Mouse (Mus musculus): ENCODE data around the gene Fbxl18.

Fbxl18 gene

GRCm38 (mm10) chr5:142882471-142882870 is 12.8 kb downstream of the Fbxl18 start:
- TF ChIP-seq NANOG (IDR thresholded peaks at IDR 0.05; ENCODE audit: borderline replicate concordance, low read length), result no peak
- no peak for TF ChIP-seq CTCF (conservative IDR thresholded peaks at IDR 0.05; ENCODE audit: low read length)
- no peak for TF ChIP-seq POU5F1 (IDR thresholded peaks at IDR 0.05; ENCODE audit: borderline replicate concordance, low read length)
- Histone ChIP-seq H3K9me3 (ENCODE audit: low read length) (no peaks in the 10 kb centered on the region), H3K4me1 (replicated peaks; ENCODE audit: low read depth, low read length) (peaks cover 87% of the 10 kb centered on the region), H3K36me3 (ENCODE audit: insufficient read depth, low read length) (peaks cover 87% of the 10 kb centered on the region), H3K4me3 (replicated peaks; ENCODE audit: low read length) (no peak overlapping the region), H3K27me3 (ENCODE audit: insufficient read depth, low read length) (no peaks in the 10 kb centered on the region)

DNA sequence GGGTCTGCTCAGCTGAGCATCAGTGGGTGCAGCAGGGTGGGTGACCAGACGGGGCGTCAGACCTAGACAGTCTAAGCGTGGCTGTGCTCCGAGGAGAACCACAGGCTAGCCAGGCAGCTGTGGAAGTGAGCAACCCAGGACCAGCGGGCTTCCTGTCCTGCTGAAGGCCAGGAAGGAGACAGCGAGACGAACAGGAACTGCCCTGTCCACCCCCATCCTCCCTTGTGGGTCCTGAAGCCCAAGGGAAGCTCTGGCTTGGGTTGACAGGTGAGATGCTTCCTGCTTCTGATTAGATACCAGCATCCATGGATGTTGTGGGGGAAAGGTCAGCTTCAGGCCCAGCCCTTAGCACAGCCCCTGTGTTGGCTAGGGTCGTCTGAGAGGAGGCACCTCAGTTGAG is 13.3 kb downstream of the Fbxl18 start:
- TF ChIP-seq CTCF (conservative IDR thresholded peaks at IDR 0.05; ENCODE audit: low read length) (no peak), NANOG (IDR thresholded peaks at IDR 0.05; ENCODE audit: borderline replicate concordance, low read length) (no peak)

DNA sequence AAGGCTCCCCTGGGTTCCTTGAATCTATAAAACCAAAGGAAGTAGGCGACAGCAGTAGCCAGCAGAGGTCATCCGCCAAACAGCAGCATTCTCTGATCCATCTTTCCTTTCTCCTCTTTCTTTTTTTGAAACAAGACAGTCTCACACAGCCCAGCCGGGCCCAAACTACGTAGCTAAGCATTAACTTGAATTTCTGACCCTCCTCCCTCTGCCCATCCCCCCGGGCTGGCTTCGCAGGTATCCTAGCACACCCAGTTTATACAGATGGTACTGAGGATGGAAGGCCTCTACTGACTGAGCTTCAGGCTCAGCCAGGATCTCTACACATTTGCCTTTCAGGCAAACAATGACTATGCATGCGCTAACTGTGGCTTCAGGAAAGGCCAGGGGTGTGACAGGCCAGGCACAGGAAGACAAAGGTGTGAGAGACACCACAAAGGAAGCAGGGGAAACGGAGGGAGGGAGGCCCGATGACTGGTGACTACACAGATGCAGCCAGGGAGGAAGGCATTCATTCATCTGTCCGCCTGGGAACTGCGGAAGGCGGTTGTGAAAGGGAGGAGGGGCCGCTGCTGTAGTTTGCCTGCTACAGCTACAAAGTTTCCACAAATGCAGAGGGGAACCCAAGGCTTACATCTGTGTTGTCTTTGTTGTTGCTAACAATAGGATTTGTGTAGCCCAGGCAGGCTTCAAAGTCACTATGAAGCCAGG is 14.3 kb downstream of the Fbxl18 start:
- peak overlapping the region; percentile 17; the same call in 1 of the 2 replicates for H3K4me3 ChIP-seq (replicated peaks; ENCODE audit: low read length)
- H3K4me1 ChIP-seq (replicated peaks; ENCODE audit: low read depth, low read length), result peaks cover 79% of the 10 kb centered on the region
- no peaks in the 10 kb centered on the region for H3K27me3 ChIP-seq (ENCODE audit: insufficient read depth, low read length)
- H3K36me3 ChIP-seq (ENCODE audit: insufficient read depth, low read length), result peaks cover 88% of the 10 kb centered on the region
- TF ChIP-seq CTCF (conservative IDR thresholded peaks at IDR 0.05; ENCODE audit: low read length) (no peak), NANOG (IDR thresholded peaks at IDR 0.05; ENCODE audit: borderline replicate concordance, low read length) (no peak), POU5F1 (IDR thresholded peaks at IDR 0.05; ENCODE audit: borderline replicate concordance, low read length) (no peak)
- no peaks in the 10 kb centered on the region for H3K9me3 ChIP-seq (ENCODE audit: low read length)

More for the DNA sequence above, 13.3 kb downstream of the Fbxl18 start:
- Histone ChIP-seq H3K9me3 (ENCODE audit: low read length) (no peaks in the 10 kb centered on the region), H3K27me3 (ENCODE audit: insufficient read depth, low read length) (no peaks in the 10 kb centered on the region), H3K4me3 (replicated peaks; ENCODE audit: low read length) (0 out of 2 replicates have a peak overlapping the region, but pooled peaks have one; percentile 13), H3K36me3 (ENCODE audit: insufficient read depth, low read length) (peaks cover 88% of the 10 kb centered on the region), H3K4me1 (replicated peaks; ENCODE audit: low read depth, low read length) (peaks cover 88% of the 10 kb centered on the region)

GRCm38 (mm10) chr5:142880246-142880645 is 15.0 kb downstream of the Fbxl18 start:
- TF ChIP-seq NANOG (IDR thresholded peaks at IDR 0.05; ENCODE audit: borderline replicate concordance, low read length), result no peak
- no peak for TF ChIP-seq CTCF (conservative IDR thresholded peaks at IDR 0.05; ENCODE audit: low read length)
- TF ChIP-seq POU5F1 (IDR thresholded peaks at IDR 0.05; ENCODE audit: borderline replicate concordance, low read length), result no peak
- peaks cover 88% of the 10 kb centered on the region for H3K36me3 ChIP-seq (ENCODE audit: insufficient read depth, low read length)
- H3K4me1 ChIP-seq (replicated peaks; ENCODE audit: low read depth, low read length), result peaks cover 72% of the 10 kb centered on the region
- no peak overlapping the region for H3K4me3 ChIP-seq (replicated peaks; ENCODE audit: low read length)
- no peaks in the 10 kb centered on the region for H3K9me3 ChIP-seq (ENCODE audit: low read length)
- no peaks in the 10 kb centered on the region for H3K27me3 ChIP-seq (ENCODE audit: insufficient read depth, low read length)

- H3K36me3 ChIP-seq (ENCODE audit: insufficient read depth, low read length), result peaks cover 88% of the 10 kb centered on the region
- no peaks in the 10 kb centered on the region for H3K9me3 ChIP-seq (ENCODE audit: low read length)
- peak; percentile 80 for TF ChIP-seq CTCF (conservative IDR thresholded peaks at IDR 0.05; ENCODE audit: low read length)
- no peak for TF ChIP-seq POU5F1 (IDR thresholded peaks at IDR 0.05; ENCODE audit: borderline replicate concordance, low read length)
- TF ChIP-seq NANOG (IDR thresholded peaks at IDR 0.05; ENCODE audit: borderline replicate concordance, low read length), result no peak
- H3K27me3 ChIP-seq (ENCODE audit: insufficient read depth, low read length), result no peaks in the 10 kb centered on the region
- no peak overlapping the region for H3K4me3 ChIP-seq (replicated peaks; ENCODE audit: low read length)
- peaks cover 65% of the 10 kb centered on the region for H3K4me1 ChIP-seq (replicated peaks; ENCODE audit: low read depth, low read length)
Observed at GRCm38 (mm10) chr5:142879318-142880175, 15.7 kb downstream of the Fbxl18 start.

DNA sequence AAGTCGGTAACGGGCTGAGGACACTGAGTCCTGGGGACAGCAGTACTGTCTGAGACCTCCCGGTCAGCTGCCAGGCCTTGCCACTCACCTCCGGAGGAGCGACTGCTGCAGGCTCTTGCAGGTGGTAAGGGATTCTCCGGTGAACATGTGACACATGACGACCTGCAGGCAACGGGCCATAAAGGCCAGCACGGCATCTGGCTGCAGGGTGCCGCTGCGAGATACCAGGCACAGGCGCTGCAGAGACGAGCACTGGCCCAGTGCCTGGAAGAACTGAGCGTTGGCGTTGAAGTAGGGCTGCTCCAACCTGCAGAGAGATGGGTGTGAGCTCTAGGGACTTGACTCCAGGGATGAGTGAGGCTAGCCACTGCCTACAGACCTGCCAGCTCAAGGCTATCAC is 16.7 kb downstream of the Fbxl18 start:
- Histone ChIP-seq H3K4me3 (replicated peaks; ENCODE audit: low read length) (no peak overlapping the region), H3K9me3 (ENCODE audit: low read length) (no peaks in the 10 kb centered on the region), H3K36me3 (ENCODE audit: insufficient read depth, low read length) (peaks cover 88% of the 10 kb centered on the region), H3K4me1 (replicated peaks; ENCODE audit: low read depth, low read length) (peaks cover 57% of the 10 kb centered on the region), H3K27me3 (ENCODE audit: insufficient read depth, low read length) (no peaks in the 10 kb centered on the region)
- TF ChIP-seq NANOG (IDR thresholded peaks at IDR 0.05; ENCODE audit: borderline replicate concordance, low read length), result no peak
- TF ChIP-seq CTCF (conservative IDR thresholded peaks at IDR 0.05; ENCODE audit: low read length), result no peak
- no peak for TF ChIP-seq POU5F1 (IDR thresholded peaks at IDR 0.05; ENCODE audit: borderline replicate concordance, low read length)

- TF ChIP-seq NANOG (IDR thresholded peaks at IDR 0.05; ENCODE audit: borderline replicate concordance, low read length) (no peak), POU5F1 (IDR thresholded peaks at IDR 0.05; ENCODE audit: borderline replicate concordance, low read length) (no peak), CTCF (conservative IDR thresholded peaks at IDR 0.05; ENCODE audit: low read length) (peak; percentile 90)
- Histone ChIP-seq H3K4me1 (replicated peaks; ENCODE audit: low read depth, low read length) (peaks cover 55% of the 10 kb centered on the region), H3K4me3 (replicated peaks; ENCODE audit: low read length) (no peak overlapping the region), H3K36me3 (ENCODE audit: insufficient read depth, low read length) (peaks cover 88% of the 10 kb centered on the region), H3K27me3 (ENCODE audit: insufficient read depth, low read length) (no peaks in the 10 kb centered on the region), H3K9me3 (ENCODE audit: low read length) (no peaks in the 10 kb centered on the region)
Observed at GRCm38 (mm10) chr5:142877337-142878280, 17.6 kb downstream of the Fbxl18 start.
